Mouse (Mus musculus): ENCODE data around the gene Sema4a. TPM values are rescaled to one million over a fixed set of nuclear protein-coding genes. Genes with fewer than 3 reads are reported as not detected.

Sema4a gene
- polyA plus RNA-seq, 1 experiment from 2014 or later: 2.1 TPM

- Histone ChIP-seq H3K36me3 (peaks cover 21% of the 10 kb centered on the region), H3K9me3 (replicated peaks) (no peaks in the 10 kb centered on the region), H3K27me3 (no peaks in the 10 kb centered on the region), H3K27ac (no peak overlapping the region), H3K4me1 (replicated peaks) (peaks cover 21% of the 10 kb centered on the region), H3K4me3 (no peak overlapping the region), H3K9ac (no peak overlapping the region), H3K4me2 (no peak overlapping the region)
- ATAC-seq (replicated peaks; ENCODE audit: insufficient number of reproducible peaks, insufficient read depth, low FRiP score, low read depth): no peak
- WGBS: 35% methylated on average over 9 of the region's 9 CpGs
Observed at GRCm38 (mm10) chr3:88422020-88422720, 38.8 kb downstream of the Sema4a start.

DNA sequence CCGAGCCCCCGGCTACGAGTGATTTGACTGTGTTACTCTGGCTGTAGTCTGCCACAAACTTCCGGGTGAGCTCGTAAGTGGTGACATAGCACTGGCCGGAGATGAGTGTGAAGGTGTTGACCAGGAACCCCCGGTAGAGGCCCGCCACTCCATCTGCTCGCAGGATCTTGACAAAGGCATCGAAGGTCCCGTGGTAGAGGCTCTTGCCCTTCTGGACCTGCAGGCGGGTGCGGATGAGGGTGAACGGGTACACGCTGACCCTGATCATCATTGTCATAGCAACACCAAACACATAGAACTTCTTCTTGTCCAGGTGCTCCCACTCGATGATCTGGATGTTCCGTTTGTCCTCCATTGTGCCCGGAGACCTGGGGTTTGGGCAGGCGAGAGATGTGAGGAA, 40.2 kb downstream of the Sema4a start:
- Histone ChIP-seq H3K4me2 (no peak overlapping the region), H3K27ac (no peak overlapping the region), H3K9ac (no peak overlapping the region), H3K4me1 (replicated peaks) (peaks cover 21% of the 10 kb centered on the region), H3K9me3 (replicated peaks) (no peaks in the 10 kb centered on the region), H3K4me3 (no peak overlapping the region), H3K36me3 (peaks cover 30% of the 10 kb centered on the region), H3K27me3 (no peaks in the 10 kb centered on the region)
- no peak for ATAC-seq (replicated peaks; ENCODE audit: insufficient number of reproducible peaks, insufficient read depth, low FRiP score, low read depth)
- WGBS: 90% methylated on average over 19 of the region's 19 CpGs

DNA sequence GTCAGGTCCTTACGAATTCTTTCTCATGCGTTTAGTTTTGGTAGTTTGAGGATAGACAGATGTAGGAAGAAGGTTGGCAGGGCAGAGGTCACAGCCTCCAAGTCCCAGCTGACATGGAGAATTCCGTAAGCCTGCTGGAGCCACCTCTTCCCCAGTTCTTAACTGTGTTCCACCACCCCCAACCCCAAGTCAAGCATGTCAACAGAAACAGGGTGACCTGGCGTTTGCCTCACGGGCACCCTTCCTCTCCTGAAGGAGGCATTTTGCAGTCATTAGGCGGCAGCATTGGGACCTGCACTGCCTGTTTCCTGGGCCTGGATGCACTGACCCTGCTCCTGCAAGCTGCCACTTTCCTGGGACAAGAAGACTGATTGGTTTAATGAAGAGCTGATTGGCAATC, 43.0 kb downstream of the Sema4a start:
- WGBS: 81% methylated on average over 6 of the region's 6 CpGs
- H3K9me3 ChIP-seq (replicated peaks): no peaks in the 10 kb centered on the region
- ATAC-seq (replicated peaks; ENCODE audit: insufficient number of reproducible peaks, insufficient read depth, low FRiP score, low read depth): no peak
- peaks cover 44% of the 10 kb centered on the region for H3K36me3 ChIP-seq
- no peak overlapping the region for H3K4me2 ChIP-seq
- H3K27me3 ChIP-seq: no peaks in the 10 kb centered on the region
- H3K4me1 ChIP-seq (replicated peaks): peaks cover 9% of the 10 kb centered on the region
- H3K27ac ChIP-seq: no peak overlapping the region
- no peak overlapping the region for H3K9ac ChIP-seq
- no peak overlapping the region for H3K4me3 ChIP-seq

DNA sequence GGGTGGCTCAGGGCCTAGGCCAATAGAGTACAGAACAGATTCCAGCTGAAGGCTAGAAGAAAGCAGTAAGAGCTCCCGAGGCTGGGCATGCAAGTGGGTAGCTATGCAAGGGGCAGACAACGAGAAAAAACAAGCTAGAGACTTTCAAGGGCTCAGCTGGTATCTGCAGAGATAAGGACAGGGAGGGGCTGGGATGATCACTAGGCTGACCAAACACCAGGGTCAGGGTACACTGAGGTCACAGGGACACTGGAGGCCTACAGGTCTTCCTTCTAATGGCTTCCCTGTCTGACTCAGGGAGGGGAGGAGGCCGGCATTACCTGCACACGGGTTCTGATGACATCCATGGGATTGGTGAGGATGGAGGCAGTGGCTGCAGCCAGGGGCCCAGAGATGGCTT, 45.3 kb downstream of the Sema4a start:
- ATAC-seq (replicated peaks; ENCODE audit: insufficient number of reproducible peaks, insufficient read depth, low FRiP score, low read depth): no peak
- H3K27me3 ChIP-seq: no peaks in the 10 kb centered on the region
- no peak overlapping the region for H3K4me2 ChIP-seq
- H3K4me1 ChIP-seq (replicated peaks): peaks cover 4% of the 10 kb centered on the region
- H3K27ac ChIP-seq: no peak overlapping the region
- 57% methylated on average over 4 of the region's 4 CpGs for WGBS
- H3K9ac ChIP-seq: no peak overlapping the region
- peaks cover 52% of the 10 kb centered on the region for H3K36me3 ChIP-seq
- H3K9me3 ChIP-seq (replicated peaks): no peaks in the 10 kb centered on the region
- no peak overlapping the region for H3K4me3 ChIP-seq

DNA sequence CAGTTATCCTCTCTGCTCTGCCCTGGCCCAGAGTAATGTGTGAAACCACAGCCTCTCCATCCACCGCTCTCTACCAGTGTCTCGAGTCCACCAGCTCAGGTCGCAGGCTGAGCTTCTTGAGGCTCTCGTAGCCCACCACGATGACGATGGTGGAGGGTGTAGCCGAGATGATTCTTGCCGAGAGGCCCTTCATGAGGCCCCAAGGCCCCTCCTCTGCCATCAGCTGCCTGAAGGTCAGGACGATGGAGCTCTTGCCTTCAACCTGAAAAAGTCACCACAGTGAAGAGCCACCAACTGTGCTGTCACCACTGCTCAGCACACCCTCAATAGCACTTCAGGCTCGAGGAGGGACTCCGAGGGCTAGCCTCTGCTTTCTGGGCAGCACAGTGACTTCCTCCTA, 48.3 kb downstream of the Sema4a start:
- Histone ChIP-seq H3K9ac (no peak overlapping the region), H3K4me3 (no peak overlapping the region), H3K9me3 (replicated peaks) (no peaks in the 10 kb centered on the region), H3K4me1 (replicated peaks) (peaks cover 25% of the 10 kb centered on the region), H3K27ac (no peak overlapping the region), H3K27me3 (no peaks in the 10 kb centered on the region), H3K36me3 (peaks cover 33% of the 10 kb centered on the region; the same call in 1 of the 2 replicates), H3K4me2 (no peak overlapping the region)
- ATAC-seq (replicated peaks; ENCODE audit: insufficient number of reproducible peaks, insufficient read depth, low FRiP score, low read depth): no peak
- 79% methylated on average over 11 of the region's 11 CpGs for WGBS

DNA sequence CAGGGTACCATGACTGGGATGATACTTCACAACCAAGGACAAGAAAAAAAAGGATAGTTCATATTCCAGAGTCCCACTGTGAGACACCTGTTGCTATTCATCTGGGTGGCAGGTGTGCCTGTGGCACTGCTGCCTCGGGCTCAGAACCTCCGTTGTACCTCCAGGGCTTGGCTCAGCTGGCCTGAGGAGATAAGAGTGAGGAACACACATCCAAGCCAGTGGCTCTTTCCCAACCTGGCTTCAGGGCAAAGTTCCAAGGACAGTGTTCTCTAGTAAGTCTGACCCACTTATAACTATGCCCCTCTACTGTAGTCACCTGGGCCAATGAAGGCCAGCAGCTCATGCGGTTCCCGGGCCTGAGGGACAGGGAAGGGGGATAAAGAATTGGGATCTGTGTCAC, 49.3 kb downstream of the Sema4a start:
- Histone ChIP-seq H3K4me1 (replicated peaks) (peaks cover 31% of the 10 kb centered on the region), H3K4me2 (no peak overlapping the region), H3K9ac (no peak overlapping the region), H3K36me3 (peaks cover 32% of the 10 kb centered on the region; the same call in 1 of the 2 replicates), H3K27me3 (no peaks in the 10 kb centered on the region), H3K27ac (no peak overlapping the region), H3K9me3 (replicated peaks) (no peaks in the 10 kb centered on the region), H3K4me3 (no peak overlapping the region)
- ATAC-seq (replicated peaks; ENCODE audit: insufficient number of reproducible peaks, insufficient read depth, low FRiP score, low read depth): no peak
- 86% methylated on average over 4 of the region's 4 CpGs for WGBS

DNA sequence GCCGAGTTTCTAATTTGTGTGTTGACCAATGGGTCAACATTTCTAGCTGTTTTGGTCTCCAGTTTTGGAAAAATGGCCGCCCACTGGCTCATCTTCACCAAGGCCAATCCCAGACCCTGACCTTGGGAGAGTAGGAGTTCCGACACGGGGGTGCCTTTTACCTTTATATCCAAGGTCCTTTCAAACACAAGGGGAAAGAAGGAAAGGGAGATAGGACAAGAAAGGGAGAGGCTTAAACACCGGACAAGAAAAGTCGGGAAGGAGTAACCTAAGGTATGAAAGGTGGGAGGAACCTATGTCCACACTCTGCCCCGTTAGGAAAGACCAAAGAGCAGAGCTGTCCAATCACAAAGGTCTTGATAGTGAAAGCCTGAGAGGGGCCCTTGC, 50.3 kb downstream of the Sema4a start:
- 19% methylated on average over 7 of the region's 7 CpGs for WGBS
- Histone ChIP-seq H3K4me3 (peak overlapping the region; percentile 68), H3K27ac (peak overlapping the region; percentile 96), H3K36me3 (peaks cover 23% of the 10 kb centered on the region; the same call in 1 of the 2 replicates), H3K9ac (peak overlapping the region; percentile 18; the same call in 1 of the 2 replicates), H3K4me2 (peak overlapping the region; percentile 75), H3K27me3 (no peaks in the 10 kb centered on the region), H3K9me3 (replicated peaks) (no peaks in the 10 kb centered on the region), H3K4me1 (replicated peaks) (peaks cover 31% of the 10 kb centered on the region)
- ATAC-seq (replicated peaks; ENCODE audit: insufficient number of reproducible peaks, insufficient read depth, low FRiP score, low read depth): no peak

GRCm38 (mm10) chr3:88409741-88410644, 51.0 kb downstream of the Sema4a start, which contains the start of gene Pmf1:
Gene Pmf1 (minus strand): TSS chr3:88410331.
- H3K36me3 ChIP-seq: peaks cover 18% of the 10 kb centered on the region; the same call in 1 of the 2 replicates
- peak within 1 kb of the TSS; percentile 68 for H3K4me3 ChIP-seq
- peak; percentile 90 for ATAC-seq (replicated peaks; ENCODE audit: insufficient number of reproducible peaks, insufficient read depth, low FRiP score, low read depth)
- WGBS: under 1% methylated on average over 54 of the region's 54 CpGs
- H3K4me1 ChIP-seq (replicated peaks): peaks cover 31% of the 10 kb centered on the region
- peak within 1 kb of the TSS; percentile 96 for H3K27ac ChIP-seq
- H3K9ac ChIP-seq: peak within 1 kb of the TSS; percentile 82
- H3K27me3 ChIP-seq: no peaks in the 10 kb centered on the region
- H3K4me2 ChIP-seq: peak within 1 kb of the TSS; percentile 75
- no peaks in the 10 kb centered on the region for H3K9me3 ChIP-seq (replicated peaks)

DNA sequence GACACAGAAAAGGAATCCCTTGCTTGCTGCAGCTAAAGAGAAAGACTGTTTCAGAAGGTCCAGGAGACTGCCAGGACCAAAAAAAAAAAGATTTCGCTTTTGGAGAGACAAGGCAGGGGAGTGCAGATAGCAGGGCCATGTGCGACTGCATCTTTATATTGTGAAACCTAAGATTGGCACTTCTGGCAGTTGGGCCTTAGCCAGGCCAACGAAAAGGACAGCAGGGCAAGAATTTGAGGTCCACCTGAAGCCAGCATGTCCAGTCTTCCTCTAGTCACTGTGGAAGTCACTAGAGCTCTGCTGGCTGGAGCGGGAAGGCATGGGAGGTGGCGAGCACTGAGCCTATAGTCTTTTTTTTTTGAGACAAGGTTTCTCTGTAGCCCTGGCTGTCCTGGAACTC, 52.0 kb downstream of the Sema4a start:
- peak overlapping the region; percentile 96 for H3K27ac ChIP-seq
- no peaks in the 10 kb centered on the region for H3K27me3 ChIP-seq
- WGBS: 47% methylated on average over 5 of the region's 5 CpGs
- H3K9me3 ChIP-seq (replicated peaks): no peaks in the 10 kb centered on the region
- H3K4me2 ChIP-seq: peak overlapping the region; percentile 75
- ATAC-seq (replicated peaks; ENCODE audit: insufficient number of reproducible peaks, insufficient read depth, low FRiP score, low read depth): no peak
- peak overlapping the region; percentile 68 for H3K4me3 ChIP-seq
- peaks cover 15% of the 10 kb centered on the region; the same call in 1 of the 2 replicates for H3K36me3 ChIP-seq
- H3K4me1 ChIP-seq (replicated peaks): peaks cover 31% of the 10 kb centered on the region
- H3K9ac ChIP-seq: peak overlapping the region; percentile 82

DNA sequence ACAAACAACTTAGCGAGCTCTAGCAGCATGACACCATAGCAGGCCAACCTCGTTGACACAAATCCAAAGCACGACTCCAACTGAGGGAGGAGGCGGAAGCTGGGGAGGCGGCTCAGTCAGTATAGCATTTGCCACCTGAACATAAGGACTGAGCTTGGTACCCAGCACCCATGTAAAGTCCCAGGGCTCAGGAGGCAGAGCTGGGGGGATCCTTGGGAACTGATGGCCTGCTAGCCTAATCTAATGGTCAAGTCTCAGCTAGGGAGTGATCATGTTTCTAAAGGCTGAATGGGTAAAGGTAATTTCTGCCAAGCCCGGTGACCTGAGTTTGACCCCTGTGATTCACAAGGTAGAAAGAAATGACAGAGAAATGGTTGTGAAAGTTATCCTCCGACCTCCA, 53.5 kb downstream of the Sema4a start:
- no peaks in the 10 kb centered on the region for H3K9me3 ChIP-seq (replicated peaks)
- no peak for ATAC-seq (replicated peaks; ENCODE audit: insufficient number of reproducible peaks, insufficient read depth, low FRiP score, low read depth)
- H3K9ac ChIP-seq: no peak overlapping the region
- peaks cover 12% of the 10 kb centered on the region; the same call in 1 of the 2 replicates for H3K36me3 ChIP-seq
- H3K4me3 ChIP-seq: no peak overlapping the region
- WGBS: 50% methylated on average over 7 of the region's 7 CpGs
- H3K4me2 ChIP-seq: no peak overlapping the region
- no peak overlapping the region for H3K27ac ChIP-seq
- peaks cover 31% of the 10 kb centered on the region for H3K4me1 ChIP-seq (replicated peaks)
- no peaks in the 10 kb centered on the region for H3K27me3 ChIP-seq

DNA sequence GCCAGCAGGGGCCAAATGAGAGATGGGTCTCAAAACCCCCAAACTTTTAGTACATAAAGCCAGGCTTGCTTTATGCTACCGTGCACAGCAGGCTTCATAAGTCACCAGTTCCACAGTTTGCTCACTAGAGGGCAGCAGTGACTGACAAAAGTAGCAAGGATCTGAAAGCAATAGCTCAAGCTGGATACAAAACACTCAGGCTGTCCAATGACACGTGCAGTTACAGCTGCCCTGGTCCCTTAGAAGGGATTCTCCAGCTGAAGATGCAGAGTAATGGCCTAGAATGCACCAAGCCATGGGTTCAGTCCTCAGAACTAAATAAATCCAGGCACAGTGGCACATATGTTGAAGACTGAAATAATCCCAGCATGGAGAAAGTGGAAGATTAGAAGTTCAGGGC, 53.9 kb downstream of the Sema4a start:
- H3K4me3 ChIP-seq: no peak overlapping the region
- no peak for ATAC-seq (replicated peaks; ENCODE audit: insufficient number of reproducible peaks, insufficient read depth, low FRiP score, low read depth)
- WGBS: 0% methylated on average over 2 of the region's 2 CpGs
- no peak overlapping the region for H3K4me2 ChIP-seq
- no peaks in the 10 kb centered on the region for H3K27me3 ChIP-seq
- no peak overlapping the region for H3K9ac ChIP-seq
- no peaks in the 10 kb centered on the region for H3K9me3 ChIP-seq (replicated peaks)
- peaks cover 31% of the 10 kb centered on the region for H3K4me1 ChIP-seq (replicated peaks)
- H3K36me3 ChIP-seq: peaks cover 8% of the 10 kb centered on the region; the same call in 1 of the 2 replicates
- H3K27ac ChIP-seq: no peak overlapping the region
